Mouse (Mus musculus) cerebellum, adult 2 months (tissue): ENCODE results near the gene Pfas.

Source experiments
- CTCF ChIP-seq: fragments of 200-500 bp; IDR thresholded peaks from 2 replicates; pipeline ENCODE4 v1.5.1; 2011; ENCODE audit warnings: low read depth, mild to moderate bottlenecking, control low read depth, low read length, moderate library complexity, borderline replicate concordance; ENCODE audit not compliant: insufficient read depth
- POLR2A ChIP-seq: fragments of 200-500 bp; IDR thresholded peaks from 2 replicates; pipeline ENCODE4 v1.6.1; 2011; ENCODE audit warnings: low read length, control low read depth, borderline replicate concordance; ENCODE audit not compliant: insufficient read depth

GRCm38 (mm10) chr11:68967337-68968282 lies 40.6 kb downstream of the Pfas start, which contains the start of gene Slc25a35:
- TF ChIP-seq CTCF, result no peak
- peak; percentile 50; the same call in 1 of the 2 replicates for TF ChIP-seq POLR2A
